Mouse (Mus musculus) gastrocnemius, postnatal 36 days (tissue): Measurements from ENCODE around the gene Spag9. TPM values are rescaled to one million over a fixed set of nuclear protein-coding genes. Genes with fewer than 3 reads are reported as not detected.
A peak's percentile ranks its signal among the peaks of the same experiment; 100 is the strongest.

Experiments used
- DNase-seq, 2 experiments: peaks; one replicate each; pipeline ENCODE4 v3.0.0; 2022
- intact Hi-C: fragments of 180-260 bp; cut with DNase I; formaldehyde crosslinking; loops from one replicate; pipeline ENCODE4 v1.15.1; 2025
- long read RNA-seq, 2 experiments: library from polyadenylated mRNA; stranded (forward); transcript quantifications; one replicate each; pipeline ENCODE4 v2.0.0; 2021
- total RNA-seq, 2 experiments: library from RNA; stranded (reverse); gene quantifications; 2 replicates each; pipeline ENCODE4 v1.2.3; 2021

Spag9 gene
- total RNA-seq, result 100 to 1,000 TPM; 118 to 141 TPM
- long read RNA-seq, experiment 1, full-length matches to known transcripts, result 1 of 20 reads
- long read RNA-seq, experiment 1, partial matches to known transcripts, result 15 of 20 reads
- long read RNA-seq, experiment 1, other reads (novel, unspliced or antisense), result 4 of 20 reads
- long read RNA-seq, experiment 2, full-length matches to known transcripts, result 1 of 27 reads
- long read RNA-seq, experiment 2, partial matches to known transcripts, result 6 of 27 reads
- long read RNA-seq, experiment 2, other reads (novel, unspliced or antisense), result 20 of 27 reads

DNA sequence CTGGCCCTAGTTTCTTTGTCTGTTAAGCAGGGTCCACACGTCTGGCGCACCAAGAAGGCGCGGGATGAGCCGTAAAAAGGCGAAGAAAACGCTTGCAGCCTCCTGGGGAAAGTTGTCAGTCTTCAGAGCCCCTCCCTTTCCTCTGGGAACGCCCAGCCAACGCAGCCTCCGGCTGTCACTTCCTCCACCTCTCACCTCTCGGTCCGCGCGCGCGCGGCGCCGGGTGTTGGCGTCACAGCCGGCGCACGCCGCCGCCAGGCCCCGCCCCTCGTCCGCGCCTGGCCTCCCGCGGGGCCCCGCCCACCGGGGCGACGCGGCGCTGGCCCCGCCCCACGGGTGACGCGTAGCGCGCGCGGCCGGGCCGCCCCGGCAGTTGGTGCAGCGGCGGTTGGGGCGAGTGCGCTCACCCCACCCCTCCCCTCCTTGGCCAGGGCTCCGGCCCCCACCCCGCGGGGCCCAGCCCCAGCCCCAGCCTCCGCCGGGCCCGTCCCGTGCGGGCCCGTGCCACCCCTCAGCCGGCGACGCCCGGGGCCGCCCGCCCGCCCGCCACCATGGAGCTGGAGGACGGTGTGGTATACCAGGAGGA is at the start of gene Spag9:
Gene Spag9, plus strand, starts transcription at position 372 of the 586 bp plus-strand sequence.
- DNase-seq, result peak; percentile 85 to 92
- intact Hi-C loops, result loop anchor here (1.0 to 5.0 kb wide), 2 partner anchors 27 to 39 kb away; partner anchors contain the start of gene Nme2

DNA sequence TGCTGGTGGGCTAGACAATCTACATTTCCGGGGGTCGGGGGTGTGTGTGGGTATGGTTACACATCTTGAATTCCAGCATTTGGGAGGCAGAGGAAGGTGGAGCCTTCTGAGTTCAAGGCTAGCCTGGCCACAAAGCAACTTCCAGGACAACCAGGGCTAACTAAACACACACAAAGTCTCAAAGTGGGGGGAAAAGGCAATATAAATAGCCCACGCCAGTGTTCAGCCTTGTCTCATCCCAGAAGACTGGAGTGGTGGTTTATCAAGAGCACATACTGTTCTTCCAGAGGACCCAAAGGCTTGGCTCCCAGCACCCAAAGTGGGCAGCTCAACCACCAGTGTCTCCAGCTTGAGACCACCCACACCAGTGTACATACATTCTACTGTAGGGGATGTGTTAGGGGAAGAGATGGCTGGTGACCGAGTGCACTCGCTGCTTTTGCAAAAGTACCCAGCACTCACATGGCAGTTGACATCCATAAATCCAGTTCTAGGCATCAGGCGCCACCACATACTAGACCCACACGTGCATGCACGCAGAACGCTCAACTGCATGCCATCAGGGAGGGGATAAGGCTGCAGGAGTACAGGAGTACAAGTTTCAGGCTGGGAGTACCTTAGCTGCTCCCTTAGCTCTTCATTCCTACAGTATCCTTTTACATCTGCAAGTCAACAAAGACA is 46.9 kb upstream of the Spag9 start:
- no peak for DNase-seq
- intact Hi-C loops, result no loop called here

DNA sequence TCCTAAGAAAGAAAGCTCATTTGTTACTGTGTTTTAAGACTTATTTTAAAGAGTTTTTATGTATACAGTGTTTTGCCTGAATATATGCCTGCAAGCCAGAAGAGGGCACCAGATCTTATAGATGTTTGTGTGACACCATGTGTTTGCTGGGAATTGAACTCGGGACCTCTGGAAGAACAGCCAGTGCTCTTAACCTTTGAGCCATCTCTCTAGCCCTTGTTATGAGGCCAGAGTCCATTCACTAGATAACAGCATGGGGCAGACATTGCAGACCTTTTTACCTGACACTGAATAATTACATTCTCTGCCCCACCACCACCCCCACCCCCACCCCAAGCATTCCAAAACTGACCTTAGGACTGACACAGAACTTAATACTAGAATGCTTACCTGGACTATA is 45.8 kb upstream of the Spag9 start:
- DNase-seq, result no peak
- intact Hi-C loops, result no loop called here

DNA sequence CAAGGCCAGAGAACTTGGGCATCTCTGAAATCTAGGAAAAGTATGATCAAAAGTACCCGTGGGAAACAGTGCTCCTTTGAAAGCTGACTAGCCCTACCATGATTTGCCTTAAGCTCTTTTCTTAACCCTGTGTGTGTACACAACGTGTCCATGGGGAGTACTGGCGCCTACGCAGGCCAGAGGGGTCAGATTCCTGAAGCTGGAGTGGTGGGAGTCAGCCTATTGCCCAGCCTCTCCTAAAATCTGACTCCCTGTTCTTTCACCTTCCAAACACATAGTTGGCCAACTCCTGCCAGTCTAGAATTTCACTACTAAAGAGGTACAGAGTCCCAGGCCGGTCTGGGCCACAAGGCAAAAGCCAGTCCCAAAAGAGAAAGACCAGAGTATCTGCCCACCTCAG is 43.5 kb upstream of the Spag9 start:
- intact Hi-C loops, result no loop called here
- DNase-seq, result no peak

DNA sequence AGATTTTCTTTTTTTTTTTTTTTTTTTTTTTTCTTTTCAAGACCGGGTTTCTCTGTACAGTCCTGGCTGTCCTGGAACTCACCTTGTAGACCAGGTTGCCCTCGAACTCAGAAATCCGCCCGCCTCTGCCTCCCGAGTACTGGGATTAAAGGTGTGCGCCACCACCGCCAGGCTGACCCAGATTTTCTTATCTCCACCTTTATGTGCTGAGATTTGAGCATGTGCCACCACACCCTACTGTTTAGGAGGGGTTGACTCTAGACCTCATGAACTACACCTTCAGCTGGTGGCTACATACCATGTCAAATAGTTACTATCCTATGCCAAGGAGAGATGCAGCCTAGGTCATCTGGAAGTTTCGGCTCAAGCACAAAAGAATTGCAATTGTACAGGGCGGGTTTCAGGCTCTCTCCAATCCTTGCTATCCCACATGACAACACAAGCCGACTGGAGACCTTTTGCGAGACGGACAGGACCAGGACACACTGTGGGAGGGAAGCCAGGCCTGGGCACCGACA is 41.1 kb upstream of the Spag9 start:
- intact Hi-C loops, result loop anchor here (5.0 kb wide), 1 partner anchor 43 kb away; the partner anchor contains the start of gene Spag9
- DNase-seq, result no peak

DNA sequence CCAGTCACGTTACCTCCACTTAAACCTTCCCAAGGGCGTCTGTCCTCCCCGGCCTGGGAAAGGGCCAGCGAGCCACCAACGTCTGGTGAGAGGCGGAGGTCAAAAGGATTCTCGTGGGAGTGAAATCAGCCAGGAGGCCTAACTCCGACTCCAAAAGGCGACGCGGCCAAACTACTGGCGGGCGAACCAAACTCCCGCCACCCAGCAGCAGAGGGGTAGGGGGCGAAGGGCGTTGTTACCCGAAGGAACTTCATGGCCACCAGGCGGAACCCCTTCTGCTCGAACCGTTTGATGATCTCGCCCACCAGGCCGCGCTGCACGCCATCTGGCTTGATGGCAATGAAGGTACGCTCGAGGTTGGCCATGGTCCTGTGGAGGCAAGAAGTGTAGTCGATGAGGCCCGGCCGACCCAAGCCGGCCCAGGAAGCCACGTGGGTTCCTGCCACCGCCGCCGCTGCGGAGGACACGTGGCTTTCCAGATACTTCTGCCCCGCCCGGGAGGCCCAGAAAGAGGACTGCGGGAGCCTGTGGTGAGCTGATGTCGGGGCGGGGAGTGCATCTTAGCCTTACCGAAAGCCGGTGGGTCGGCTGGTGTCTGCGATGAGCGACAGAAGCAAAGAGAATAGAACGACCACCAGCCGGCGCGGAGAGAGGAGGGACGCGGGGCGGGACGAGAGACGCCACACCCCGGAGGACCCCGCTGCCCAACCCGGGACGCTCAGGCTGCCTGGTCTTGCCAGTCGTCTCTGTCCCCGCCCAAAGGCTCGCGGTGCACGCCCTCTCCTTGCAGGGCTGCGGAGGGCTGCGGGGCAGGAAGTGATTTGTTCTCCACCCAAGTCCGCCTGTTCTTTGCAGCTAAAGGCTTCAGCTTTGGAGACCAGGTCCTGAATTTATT is 40.4 kb upstream of the Spag9 start:
- intact Hi-C loops, result loop anchor here (5.0 kb wide), 1 partner anchor 42 kb away; the partner anchor contains the start of gene Spag9
- DNase-seq, result peak; percentile 88 to 94

DNA sequence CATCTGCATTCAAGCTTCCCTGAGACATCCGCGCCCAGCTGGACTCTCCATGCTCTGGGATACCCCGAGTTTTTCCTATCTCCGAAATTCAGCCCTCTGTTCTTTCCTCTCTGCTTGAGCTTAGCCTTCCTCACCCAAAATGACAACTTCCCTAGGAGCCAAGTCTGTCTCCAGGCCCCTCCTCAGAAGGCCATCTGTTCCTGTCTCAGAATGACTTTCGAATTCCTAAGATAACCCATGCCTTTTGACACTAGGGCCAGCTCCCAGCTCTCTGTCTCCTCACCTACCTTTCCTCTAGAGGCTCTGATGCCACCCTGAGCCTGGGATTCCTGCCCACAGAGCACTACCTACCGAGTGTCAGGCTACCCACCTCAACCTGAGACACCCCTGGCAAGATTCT is 39.7 kb upstream of the Spag9 start, which contains the start of gene Nme2:
Gene Nme2, minus strand, starts transcription at position 101 of the 400 bp plus-strand sequence.
- no peak for DNase-seq
- intact Hi-C loops, result loop anchor here (5.0 kb wide), 1 partner anchor 41 kb away; the partner anchor contains the start of gene Spag9

DNA sequence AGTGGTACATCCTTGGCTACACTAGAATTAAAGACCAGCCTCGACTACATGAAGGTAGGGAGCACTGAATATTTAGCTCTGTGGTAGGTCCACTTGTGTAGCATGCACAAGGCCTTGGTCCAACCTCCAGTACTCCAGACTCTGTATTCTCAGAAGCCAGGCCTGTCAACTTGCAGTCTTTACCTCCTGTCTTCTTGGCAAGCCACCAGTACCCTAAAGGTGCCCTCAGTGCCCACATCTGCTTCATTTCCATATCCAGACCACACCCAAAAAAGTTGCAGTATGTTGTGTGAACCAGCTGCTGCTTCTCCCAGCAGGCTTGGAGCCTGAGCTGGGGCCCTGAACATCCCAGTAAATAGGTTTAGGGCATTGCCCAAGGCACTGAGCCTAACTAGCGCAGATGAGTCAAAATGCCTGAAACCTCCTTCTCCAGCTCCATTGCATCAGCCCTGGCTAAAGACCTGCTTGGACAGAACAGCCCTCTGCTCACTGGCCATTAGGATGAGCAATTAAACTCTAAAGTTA is 38.8 kb upstream of the Spag9 start:
- DNase-seq, result no peak
- intact Hi-C loops, result loop anchor here (5.0 kb wide), 1 partner anchor 40 kb away; the partner anchor contains the start of gene Spag9

DNA sequence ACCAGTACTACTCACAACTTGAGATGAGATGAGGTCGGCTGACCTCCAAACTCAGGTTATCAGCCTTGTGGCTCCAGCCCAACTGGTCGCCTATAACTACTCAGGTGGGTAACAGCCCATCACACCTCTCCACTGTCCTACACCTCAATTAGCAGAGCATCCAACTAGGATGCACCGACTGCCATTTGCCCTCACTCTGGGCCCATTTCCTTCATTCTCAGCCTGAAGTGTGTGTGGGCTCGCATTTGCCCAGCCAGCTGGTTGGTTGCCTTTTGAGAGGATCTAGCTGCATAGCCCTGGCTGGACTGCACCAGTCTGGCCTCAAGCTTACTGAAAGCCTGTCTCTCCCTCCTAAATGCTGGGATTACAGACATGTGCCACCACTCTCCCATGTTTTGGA is 38.1 kb upstream of the Spag9 start:
- intact Hi-C loops, result loop anchor here (5.0 kb wide), 1 partner anchor 40 kb away; the partner anchor contains the start of gene Spag9
- no peak for DNase-seq

DNA sequence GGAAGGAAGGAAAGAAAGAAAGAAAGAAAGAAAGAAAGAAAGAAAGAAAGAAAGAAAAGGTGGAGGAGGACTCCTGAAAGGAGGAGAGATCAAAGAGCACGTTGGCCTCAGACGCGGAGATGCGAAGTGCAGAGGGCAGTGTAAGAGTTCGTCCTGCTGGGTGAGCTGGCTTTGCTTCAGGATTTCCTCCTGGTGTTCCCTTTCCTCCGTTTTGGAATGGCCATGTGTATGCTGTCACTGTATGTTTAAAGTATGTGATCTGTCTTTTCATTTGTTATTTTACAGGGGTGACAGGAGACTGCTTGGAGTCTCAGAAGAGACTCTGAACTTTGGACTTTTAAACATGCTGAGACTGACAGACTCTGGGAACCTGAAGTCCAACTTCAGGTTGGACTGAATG is 34.4 kb upstream of the Spag9 start:
- intact Hi-C loops, result no loop called here
- DNase-seq, result no peak

DNA sequence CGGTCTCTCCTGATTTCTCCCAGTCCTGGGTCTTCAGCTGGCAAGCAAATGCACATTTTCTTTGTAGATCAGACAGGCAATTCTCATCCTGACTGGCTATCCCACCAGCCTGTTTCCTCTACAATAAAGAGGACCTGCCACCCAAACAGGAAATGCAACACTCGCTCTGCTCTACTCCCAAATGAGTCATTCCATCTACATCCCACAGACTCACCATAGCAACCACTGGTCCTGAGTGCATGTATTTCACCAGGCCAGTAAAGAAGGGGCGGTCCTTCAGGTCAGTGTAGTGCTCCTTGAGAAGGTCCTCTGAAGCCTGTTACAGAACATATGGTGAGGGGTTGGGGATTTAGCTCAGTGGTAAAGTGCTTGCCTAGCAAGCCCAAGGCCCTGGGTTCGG is 32.9 kb upstream of the Spag9 start:
- intact Hi-C loops, result no loop called here
- no peak for DNase-seq

DNA sequence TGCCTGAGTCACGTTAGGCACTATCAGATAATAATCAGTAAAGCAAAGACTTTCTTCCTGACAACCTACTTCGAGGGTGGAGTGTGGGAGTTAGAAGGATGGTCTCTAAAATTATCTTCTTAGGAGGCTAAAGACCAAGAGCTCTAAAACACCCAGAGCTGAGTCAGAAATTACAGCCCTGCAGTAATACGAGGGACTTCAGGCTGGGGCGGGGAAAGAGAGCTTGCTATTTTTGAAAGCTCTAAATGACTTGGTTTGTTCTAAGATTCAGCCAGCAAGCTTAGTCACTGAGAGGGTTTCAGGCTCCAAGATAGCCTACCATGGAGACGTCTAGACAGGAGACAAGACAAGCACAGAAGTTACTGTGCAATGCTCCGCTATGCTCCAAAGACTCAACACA is 30.5 kb upstream of the Spag9 start:
- no peak for DNase-seq
- intact Hi-C loops, result no loop called here

DNA sequence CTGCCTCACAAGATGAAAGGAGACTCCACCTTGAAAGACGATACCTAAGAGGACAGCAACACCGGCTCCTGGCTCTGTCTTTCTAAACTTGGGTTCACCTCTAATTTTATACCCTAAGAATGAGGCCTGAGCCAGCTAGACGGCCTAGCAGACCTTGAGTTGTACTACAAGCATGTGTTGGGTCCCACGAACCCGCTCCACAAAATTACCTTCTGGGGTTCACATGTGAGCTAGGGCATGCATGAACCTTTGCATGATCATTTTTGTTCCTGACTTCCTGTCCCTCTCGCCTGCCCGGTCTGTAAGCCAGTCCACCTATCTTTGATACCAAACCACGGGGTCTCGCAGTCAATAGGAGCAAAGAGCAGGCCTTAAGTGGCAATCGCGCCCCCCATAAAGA is 28.5 kb upstream of the Spag9 start:
- DNase-seq, result no peak
- intact Hi-C loops, result no loop called here

DNA sequence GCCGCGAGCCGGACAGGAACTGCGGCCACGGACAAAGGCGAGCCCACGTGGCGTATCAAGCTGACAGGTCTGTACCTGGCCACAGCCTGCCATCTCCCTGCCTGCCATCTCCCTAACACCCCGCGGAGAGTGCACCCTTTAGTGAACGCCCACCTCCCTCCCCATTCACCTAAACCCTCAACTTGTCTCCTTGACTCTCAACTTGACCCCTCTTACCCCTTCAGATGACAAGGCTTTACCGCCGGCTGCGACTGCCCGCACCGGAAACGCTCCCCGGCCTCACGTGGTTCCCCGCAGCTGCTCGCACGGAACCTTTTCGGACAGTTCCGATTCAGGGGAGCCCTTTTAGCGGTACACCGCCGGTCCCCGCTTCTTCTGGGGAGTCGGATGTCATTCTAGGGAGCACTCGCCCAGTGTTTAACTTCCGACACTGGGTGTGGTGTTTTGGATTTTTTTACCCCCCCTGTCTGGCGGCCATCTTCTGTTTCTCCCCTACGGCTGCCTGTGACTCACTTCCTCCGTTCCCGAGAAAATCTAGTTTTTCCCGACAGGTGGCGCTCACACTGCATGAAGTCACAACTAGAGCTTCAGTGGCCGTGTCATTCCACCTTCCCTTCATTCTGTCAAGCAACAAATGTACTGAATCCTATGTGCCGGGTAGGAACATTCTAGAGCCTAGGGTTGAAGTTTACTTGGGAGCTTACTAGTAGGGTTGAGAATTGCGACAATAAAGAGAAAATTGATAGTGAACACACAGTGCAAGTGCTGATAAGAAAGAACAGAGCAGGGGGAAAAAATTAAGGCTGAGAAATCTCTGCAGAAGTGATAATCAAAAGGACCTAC is 27.7 kb upstream of the Spag9 start, which contains the start of the genes Gm20390 and Nme1:
Gene Gm20390, minus strand, starts transcription at position 289 of the 843 bp plus-strand sequence.
Gene Nme1, minus strand, starts transcription at position 517 of the 843 bp plus-strand sequence.
- intact Hi-C loops, result loop anchor here (2.0 kb wide), 1 partner anchor 119 kb away; no protein-coding TSS in a partner anchor
- peak; percentile 93 to 95 for DNase-seq

DNA sequence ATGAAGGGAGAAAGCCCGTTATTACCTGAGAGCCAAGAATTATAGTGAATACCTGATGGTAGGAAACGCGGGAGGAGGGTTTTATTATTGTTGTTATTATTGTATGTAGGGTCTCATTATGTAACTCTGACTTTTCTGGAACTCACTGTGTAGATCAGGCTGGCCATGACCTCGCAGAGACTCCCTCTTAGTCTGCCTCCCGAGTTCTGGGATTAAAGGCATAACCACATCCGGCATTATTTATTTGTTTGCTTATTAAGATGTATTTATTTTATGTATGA is 27.1 kb upstream of the Spag9 start:
- no peak for DNase-seq
- intact Hi-C loops, result loop anchor here (1.0 to 2.0 kb wide), 2 partner anchors 27 to 118 kb away; no protein-coding TSS in a partner anchor

DNA sequence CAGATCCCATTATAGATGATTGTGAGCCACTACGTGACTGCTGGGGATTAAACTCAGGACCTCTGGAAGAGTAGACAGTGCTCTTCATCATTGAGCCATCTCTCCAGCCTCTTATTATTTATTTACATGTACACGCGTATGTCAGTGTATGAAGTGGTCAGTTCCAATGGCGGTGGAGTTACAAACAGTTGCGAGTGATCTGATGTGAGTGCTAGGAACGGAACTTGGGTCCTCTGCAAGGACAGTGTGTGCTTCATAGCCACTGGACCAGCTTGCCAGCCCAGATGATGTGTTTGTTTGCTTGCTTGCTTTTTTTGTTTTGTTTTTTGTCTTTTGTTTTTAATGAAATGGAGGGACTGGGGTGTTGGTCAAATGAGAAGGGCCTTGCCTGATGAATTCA is 26.7 kb upstream of the Spag9 start:
- no peak for DNase-seq
- intact Hi-C loops, result loop anchor here (1.0 to 2.0 kb wide), 2 partner anchors 26 to 118 kb away; no protein-coding TSS in a partner anchor

DNA sequence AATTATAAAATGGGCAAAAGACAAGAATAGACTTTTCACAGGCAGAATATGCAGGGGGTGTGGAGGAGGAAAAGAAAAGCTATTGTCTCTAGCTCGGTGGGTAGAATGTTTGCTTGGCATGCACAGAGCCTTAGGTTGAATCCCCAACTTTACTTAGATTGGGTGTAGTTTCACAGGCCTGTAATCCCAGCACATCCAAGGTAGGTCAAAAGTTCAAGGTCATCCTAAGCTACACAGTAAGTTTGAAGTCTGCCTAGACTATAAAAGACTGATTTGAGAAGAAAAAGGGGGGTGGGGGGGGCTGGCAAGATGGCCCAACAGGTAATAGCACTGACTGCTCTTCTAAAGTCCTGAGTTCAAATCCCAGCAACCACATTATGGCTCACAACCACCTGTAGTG is 26.1 kb upstream of the Spag9 start:
- intact Hi-C loops, result loop anchor here (1.0 to 2.0 kb wide), 2 partner anchors 26 to 117 kb away; no protein-coding TSS in a partner anchor
- no peak for DNase-seq

DNA sequence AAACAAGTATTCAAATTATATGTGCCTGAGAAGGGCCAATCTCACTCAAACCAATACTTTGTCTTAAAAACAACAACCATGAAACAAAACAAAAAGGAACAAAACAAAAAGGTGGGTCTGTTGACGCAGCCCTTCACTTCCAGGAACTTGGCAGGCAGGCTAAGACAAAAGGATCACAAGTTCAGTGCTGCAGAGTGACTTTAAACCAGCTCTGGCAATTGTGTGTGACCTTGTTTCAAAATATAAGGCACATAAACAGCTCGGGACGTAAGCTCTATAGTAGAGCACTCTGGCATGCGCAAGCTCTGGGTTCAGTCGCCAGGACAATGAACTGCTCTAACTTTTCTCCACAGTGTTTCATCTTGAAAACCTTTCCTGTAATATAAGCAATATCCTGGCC is 22.9 kb upstream of the Spag9 start:
- no peak for DNase-seq
- intact Hi-C loops, result no loop called here
